Mouse (Mus musculus) C2C12 (cell line): ENCODE data around the gene Slc22a5.

ENCODE experiments used
- CEBPB ChIP-seq: IDR thresholded peaks from one replicate; pipeline ENCODE4 v1.6.1; 2011; ENCODE audit warnings: low read depth, mild to moderate bottlenecking, control low read depth, moderate library complexity
- CTCF ChIP-seq: IDR thresholded peaks from one replicate; pipeline ENCODE4 v1.5.1; 2011; ENCODE audit not compliant: control insufficient read depth, insufficient read depth, insufficient read length
- MYOD1 ChIP-seq: IDR thresholded peaks from one replicate; pipeline ENCODE4 v1.6.1; 2011; ENCODE audit warnings: low read depth; ENCODE audit not compliant: control insufficient read depth, insufficient read length
- USF1 ChIP-seq: IDR thresholded peaks from one replicate; pipeline ENCODE4 v1.6.1; 2011; ENCODE audit warnings: low read depth, mild to moderate bottlenecking, control low read depth, moderate library complexity

DNA sequence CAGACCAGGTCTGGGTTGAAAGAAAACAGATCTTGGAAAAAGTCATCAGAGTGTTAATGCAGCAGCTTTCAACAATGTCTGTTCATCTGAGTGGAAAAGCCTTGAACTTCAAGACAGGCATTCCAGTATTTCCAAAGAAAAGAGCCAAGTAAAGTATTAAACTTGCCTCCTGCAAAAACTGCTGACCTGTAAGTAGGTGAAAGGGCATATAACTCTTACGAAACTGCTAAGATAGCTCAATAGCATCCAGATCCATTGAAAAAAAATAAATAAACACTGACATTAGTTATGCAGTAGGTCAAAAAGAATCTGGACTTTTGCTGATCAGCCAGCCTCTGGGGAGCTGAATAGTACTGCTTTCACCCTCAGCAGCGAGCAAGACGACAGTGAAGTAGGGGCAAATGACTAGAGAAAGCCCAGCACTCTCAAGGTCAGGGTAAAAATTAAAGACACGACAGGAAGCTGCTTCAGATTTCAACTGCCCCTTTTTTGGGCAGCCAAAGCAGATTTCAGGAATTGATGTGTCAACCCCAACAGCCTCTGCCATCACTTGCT is 2.3 kb downstream of the Slc22a5 start:
- TF ChIP-seq CTCF: no peak
- TF ChIP-seq CEBPB: no peak
- TF ChIP-seq USF1: no peak
- TF ChIP-seq MYOD1: no peak
